Mouse (Mus musculus) liver, postnatal 0 days (tissue): ENCODE measurements around the gene Scn4a.

Experiments
- CTCF ChIP-seq: sonication (generic); IDR thresholded peaks from 2 replicates; pipeline ENCODE4 v1.5.1; 2016; ENCODE audit warnings: antibody characterized with exemption, low read depth
- EP300 ChIP-seq: IDR thresholded peaks from 2 replicates; pipeline ENCODE4 v1.6.1; 2016; ENCODE audit warnings: antibody characterized with exemption, low read depth, mild to moderate bottlenecking

GRCm38 (mm10) chr11:106283371-106283770 lies 69.7 kb downstream of the Scn4a start:
- TF ChIP-seq CTCF (no peak), EP300 (no peak)
